Mouse (Mus musculus): Measurements from ENCODE around the gene Olfr718-ps1. TPM values are rescaled to one million over a fixed set of nuclear protein-coding genes. Genes with fewer than 3 reads are reported as not detected.
A peak's percentile ranks its signal among the peaks of the same experiment; 100 is the strongest.

The Olfr718-ps1 gene
- total RNA-seq, 2 experiments from 2014 or later, result not detected

- DNase-seq, result no peak
- intact Hi-C loops (cut with DNase I), result no loop called here
Measured at GRCm38 (mm10) chr5:143130342-143130741, 17.0 kb downstream of the Olfr718-ps1 start.

- DNase-seq, result no peak
- intact Hi-C loops (cut with DNase I), result no loop called here
Measured at GRCm38 (mm10) chr5:143129101-143129500, 18.3 kb downstream of the Olfr718-ps1 start.

GRCm38 (mm10) chr5:143127837-143128236 is 19.5 kb downstream of the Olfr718-ps1 start:
- peak in 1 of 2 experiments; percentile 6 for DNase-seq
- intact Hi-C loops (cut with DNase I), result no loop called here

GRCm38 (mm10) chr5:143126908-143127307 is 20.5 kb downstream of the Olfr718-ps1 start:
- no peak for DNase-seq

GRCm38 (mm10) chr5:143126089-143126488 is 21.3 kb downstream of the Olfr718-ps1 start:
- no peak for DNase-seq
- intact Hi-C loops (cut with DNase I), result no loop called here

More at GRCm38 (mm10) chr5:143126908-143127307, 20.5 kb downstream of the Olfr718-ps1 start:
- intact Hi-C loops (cut with DNase I), result no loop called here

- no peak for DNase-seq
- intact Hi-C loops (cut with DNase I), result no loop called here
Measured at GRCm38 (mm10) chr5:143125601-143126000, 21.8 kb downstream of the Olfr718-ps1 start.

GRCm38 (mm10) chr5:143124805-143125378 is 22.5 kb downstream of the Olfr718-ps1 start:
- intact Hi-C loops (cut with DNase I), result no loop called here
- no peak for DNase-seq

- intact Hi-C loops (cut with DNase I), result no loop called here
- no peak for DNase-seq
Measured at GRCm38 (mm10) chr5:143122673-143123072, 24.7 kb downstream of the Olfr718-ps1 start.

- intact Hi-C loops (cut with DNase I), result no loop called here
- no peak for DNase-seq
Measured at GRCm38 (mm10) chr5:143122125-143122524, 25.3 kb downstream of the Olfr718-ps1 start.

GRCm38 (mm10) chr5:143112281-143113246 is 34.8 kb downstream of the Olfr718-ps1 start, which contains the start of gene Rnf216:
Rnf216 (minus strand) TSS chr5:143112994.
- DNase-seq, result peak; percentile 94 to 96
- intact Hi-C loops (cut with DNase I), result no loop called here

- intact Hi-C loops (cut with DNase I), result no loop called here
- no peak for DNase-seq
Measured at GRCm38 (mm10) chr5:143106842-143107241, 40.5 kb downstream of the Olfr718-ps1 start.

GRCm38 (mm10) chr5:143103231-143103630 is 44.1 kb downstream of the Olfr718-ps1 start:
- intact Hi-C loops (cut with DNase I), result no loop called here

GRCm38 (mm10) chr5:143101626-143102025 is 45.8 kb downstream of the Olfr718-ps1 start:
- DNase-seq, result no peak
- intact Hi-C loops (cut with DNase I), result no loop called here

More at GRCm38 (mm10) chr5:143103231-143103630, 44.1 kb downstream of the Olfr718-ps1 start:
- DNase-seq, result no peak

GRCm38 (mm10) chr5:143095256-143095655 is 52.1 kb downstream of the Olfr718-ps1 start:
- DNase-seq, result no peak
- intact Hi-C loops (cut with DNase I), result loop anchor here (10.0 kb wide), 1 partner anchor 200 kb away; the partner anchor contains the start of gene Zfp853

- intact Hi-C loops (cut with DNase I), result loop anchor here (10.0 kb wide), 1 partner anchor 202 kb away; the partner anchor contains the start of gene Zfp853
- DNase-seq, result no peak
Measured at GRCm38 (mm10) chr5:143092891-143093290, 54.5 kb downstream of the Olfr718-ps1 start.

GRCm38 (mm10) chr5:143084898-143085297 is 62.5 kb downstream of the Olfr718-ps1 start:
- intact Hi-C loops (cut with DNase I), result no loop called here
- DNase-seq, result peak; percentile 13 to 62

Small RNA genes lying within 50 kb of the gene (microRNA-seq; reads per million reads assigned to microRNA genes)
- gene Gm44405, result 0 reads per million in 2 experiments

Other genes starting within 250 kb of the Olfr718-ps1 start
- gene Actb, start 240.8 kb downstream of the Olfr718-ps1 start, total RNA-seq (2021), result 1,000 to 10,000 TPM; 1,025 to 1,358 TPM
- gene Fscn1, start 187.2 kb downstream of the Olfr718-ps1 start, total RNA-seq (2021), result 10 to 100 TPM; 47.3 to 68.9 TPM
- 10 to 100 TPM; 25.7 to 29.4 TPM for gene Rnf216, start 34.6 kb downstream of the Olfr718-ps1 start, total RNA-seq (2021)
- 1 to 10 TPM; 5.9 to 6.8 TPM for gene Rbak, start 33.2 kb upstream of the Olfr718-ps1 start, total RNA-seq (2021)
- not detected for gene Spdye4b, start 33.4 kb upstream of the Olfr718-ps1 start, total RNA-seq (2021)
- not detected for gene Spdye4a, start 79.3 kb upstream of the Olfr718-ps1 start, total RNA-seq (2021)
- 10 to 100 TPM; 11.3 to 11.8 TPM for gene Zfp12, start 87.6 kb upstream of the Olfr718-ps1 start, total RNA-seq (2021)
- gene Zfp316, start 122.4 kb upstream of the Olfr718-ps1 start, total RNA-seq (2021), result 1 to 10 TPM; 4.0 to 5.5 TPM
- gene Zfp853, start 146.0 kb upstream of the Olfr718-ps1 start, total RNA-seq (2021), result under 1 TPM; 0.32 to 0.38 TPM
- 10 to 100 TPM; 15.2 to 16.6 TPM for gene E130309D02Rik, start 167.8 kb upstream of the Olfr718-ps1 start, total RNA-seq (2021)
- 10 to 100 TPM; 31.6 to 33.0 TPM for gene Zdhhc4, start 181.7 kb upstream of the Olfr718-ps1 start, total RNA-seq (2021)
- gene Grid2ip, start 209.8 kb upstream of the Olfr718-ps1 start, total RNA-seq (2021), result under 1 TPM in 1 of 2 experiments, not detected in 1; 0.12 TPM

Data from heart, postnatal 14 days (tissue).